Mouse (Mus musculus): ENCODE results near the gene Fscn1. TPM values are rescaled to one million over a fixed set of nuclear protein-coding genes. Genes with fewer than 3 reads are reported as not detected.

Fscn1 gene
- polyA plus RNA-seq, 1 experiment from 2014 or later, result 246 TPM

GRCm38 (mm10) chr5:142953641-142954040 is 6.5 kb upstream of the Fscn1 start:
- ATAC-seq (no peak), DNase-seq (ENCODE audit: low read depth, low spot score) (no peak)
- POLR2A ChIA-PET, result no interaction called here
- no peak for TF ChIP-seq CTCF (IDR thresholded peaks at IDR 0.05)
- in situ Hi-C loops (cut with MboI; ENCODE audit: low pct_unique_long_range_greater_than_20kb), result no loop called here
- no peaks in the 10 kb centered on the region for H3K27me3 ChIP-seq
- CTCF ChIA-PET, result no interaction called here

- in situ Hi-C loops (cut with MboI; ENCODE audit: low pct_unique_long_range_greater_than_20kb), result no loop called here
- POLR2A ChIA-PET, result no interaction called here
- ATAC-seq, result no peak
- CTCF ChIA-PET, result interaction anchor here (1.3 kb wide), 1 partner anchor 25 kb away, joined by 3 read pairs; no protein-coding TSS in a partner anchor
- DNase-seq (ENCODE audit: low read depth, low spot score), result no peak
- TF ChIP-seq CTCF (IDR thresholded peaks at IDR 0.05), result no peak
- H3K27me3 ChIP-seq, result no peaks in the 10 kb centered on the region
These were observed 3.0 kb upstream of the Fscn1 start for GRCm38 (mm10) chr5:142956956-142957703.

GRCm38 (mm10) chr5:142958464-142958863 is 1.7 kb upstream of the Fscn1 start:
- no peak for TF ChIP-seq CTCF (IDR thresholded peaks at IDR 0.05)
- in situ Hi-C loops (cut with MboI; ENCODE audit: low pct_unique_long_range_greater_than_20kb), result no loop called here
- POLR2A ChIA-PET, result interaction anchor here (1.0 kb wide), 1 partner anchor 81 kb away, joined by 3 read pairs; no protein-coding TSS in a partner anchor
- CTCF ChIA-PET, result interaction anchor here (1.3 kb wide), 1 partner anchor 26 kb away, joined by 3 read pairs; no protein-coding TSS in a partner anchor
- H3K27me3 ChIP-seq, result no peaks in the 10 kb centered on the region
- DNase-seq (ENCODE audit: low read depth, low spot score), result no peak
- no peak for ATAC-seq

GRCm38 (mm10) chr5:142959156-142959555 is 987 bp upstream of the Fscn1 start:
- in situ Hi-C loops (cut with MboI; ENCODE audit: low pct_unique_long_range_greater_than_20kb), result no loop called here
- ATAC-seq (no peak), DNase-seq (ENCODE audit: low read depth, low spot score) (no peak)
- no peak for TF ChIP-seq CTCF (IDR thresholded peaks at IDR 0.05)
- CTCF ChIA-PET, result interaction anchor here (1.3 kb wide), 1 partner anchor 78 kb away, joined by 3 read pairs; no protein-coding TSS in a partner anchor
- no peaks in the 10 kb centered on the region for H3K27me3 ChIP-seq
- POLR2A ChIA-PET, result no interaction called here

- no peaks in the 10 kb centered on the region for H3K27me3 ChIP-seq
- TF ChIP-seq CTCF (IDR thresholded peaks at IDR 0.05), result no peak
- no peak for ATAC-seq
- CTCF ChIA-PET, result interaction anchor here (1.3 kb wide), 1 partner anchor 105 kb away, joined by 3 read pairs; no protein-coding TSS in a partner anchor
- POLR2A ChIA-PET, result interaction anchor here (0.6 to 0.8 kb wide), 2 partner anchors 14 to 89 kb away, joined by 3 read pairs; no protein-coding TSS in a partner anchor
- in situ Hi-C loops (cut with MboI; ENCODE audit: low pct_unique_long_range_greater_than_20kb), result no loop called here
- DNase-seq (ENCODE audit: low read depth, low spot score), result no peak
These were observed 680 bp downstream of the Fscn1 start for GRCm38 (mm10) chr5:142960775-142961271.

GRCm38 (mm10) chr5:142961398-142961880 is 1.3 kb downstream of the Fscn1 start:
- ChIA-PET POLR2A (interaction anchor here (0.6 kb wide), 1 partner anchor 89 kb away, joined by 3 read pairs; no protein-coding TSS in a partner anchor), CTCF (interaction anchor here (1.3 kb wide), 1 partner anchor 105 kb away, joined by 3 read pairs; no protein-coding TSS in a partner anchor)
- H3K27me3 ChIP-seq, result no peaks in the 10 kb centered on the region
- ATAC-seq (no peak), DNase-seq (ENCODE audit: low read depth, low spot score) (no peak)
- in situ Hi-C loops (cut with MboI; ENCODE audit: low pct_unique_long_range_greater_than_20kb), result no loop called here
- no peak for TF ChIP-seq CTCF (IDR thresholded peaks at IDR 0.05)

- ChIA-PET POLR2A (interaction anchor here (1.5 kb wide), 2 partner anchors 30 to 57 kb away, joined by 3 to 5 read pairs; no protein-coding TSS in a partner anchor), CTCF (no interaction called here)
- in situ Hi-C loops (cut with MboI; ENCODE audit: low pct_unique_long_range_greater_than_20kb), result no loop called here
- TF ChIP-seq CTCF (IDR thresholded peaks at IDR 0.05), result no peak
- DNase-seq (ENCODE audit: low read depth, low spot score), result no peak
- H3K27me3 ChIP-seq, result no peaks in the 10 kb centered on the region
- no peak for ATAC-seq
These were observed 1.8 kb downstream of the Fscn1 start for GRCm38 (mm10) chr5:142961881-142962443.

GRCm38 (mm10) chr5:142962444-142962961 is 2.4 kb downstream of the Fscn1 start:
- no peak for TF ChIP-seq CTCF (IDR thresholded peaks at IDR 0.05)
- no peaks in the 10 kb centered on the region for H3K27me3 ChIP-seq
- DNase-seq (ENCODE audit: low read depth, low spot score) (no peak), ATAC-seq (no peak)
- in situ Hi-C loops (cut with MboI; ENCODE audit: low pct_unique_long_range_greater_than_20kb), result no loop called here
- CTCF ChIA-PET, result interaction anchor here (0.9 to 1.5 kb wide), 4 partner anchors 13 to 104 kb away, joined by 3 to 7 read pairs (median 4); no protein-coding TSS in a partner anchor
- POLR2A ChIA-PET, result interaction anchor here (0.6 to 1.5 kb wide), 6 partner anchors 11 to 94 kb away, joined by 3 to 5 read pairs (median 3); no protein-coding TSS in a partner anchor

- in situ Hi-C loops (cut with MboI; ENCODE audit: low pct_unique_long_range_greater_than_20kb), result no loop called here
- DNase-seq (ENCODE audit: low read depth, low spot score) (no peak), ATAC-seq (no peak)
- ChIA-PET CTCF (interaction anchor here (0.9 to 1.5 kb wide), 4 partner anchors 12 to 103 kb away, joined by 3 to 7 read pairs (median 4); no protein-coding TSS in a partner anchor), POLR2A (interaction anchor here (0.6 to 1.5 kb wide), 6 partner anchors 11 to 93 kb away, joined by 3 to 5 read pairs (median 3); no protein-coding TSS in a partner anchor)
- no peaks in the 10 kb centered on the region for H3K27me3 ChIP-seq
- TF ChIP-seq CTCF (IDR thresholded peaks at IDR 0.05), result no peak
These were observed 3.0 kb downstream of the Fscn1 start for GRCm38 (mm10) chr5:142963003-142963704.

All from Patski (cell line).